Mouse (Mus musculus) erythroblast, embryonic 14.5 days (primary cell): ENCODE results near the gene Kif17.

Source experiments
- GATA1 ChIP-seq: IDR thresholded peaks from 2 replicates; pipeline ENCODE4 v1.6.1; 2012; ENCODE audit warnings: low read length, inconsistent platforms, mixed read lengths
- TAL1 ChIP-seq: IDR thresholded peaks from 3 replicates; pipeline ENCODE4 v1.6.1; 2012; ENCODE audit warnings: low read length, inconsistent platforms, mixed read lengths

DNA sequence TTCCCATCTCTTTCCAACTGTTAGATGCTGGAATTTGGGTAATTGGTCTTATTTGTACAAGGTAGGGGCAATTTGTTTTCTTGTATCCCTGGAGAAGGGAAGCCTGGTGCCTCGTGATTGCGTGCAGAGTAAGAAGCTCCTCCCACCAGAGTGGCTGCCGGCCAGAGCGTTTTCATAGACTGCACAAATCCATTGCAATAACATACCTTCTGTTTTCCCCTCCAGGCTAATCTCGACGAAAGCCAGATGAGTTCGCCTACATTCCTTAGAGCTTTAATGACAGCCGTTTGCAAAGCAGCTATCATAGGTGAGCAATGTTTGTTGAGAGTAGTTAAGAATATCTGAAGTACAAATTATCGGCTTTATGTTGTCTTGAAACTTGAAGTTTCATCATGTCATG, 48.5 kb upstream of the Kif17 start:
- no peak for TF ChIP-seq GATA1
- no peak for TF ChIP-seq TAL1
